Mouse (Mus musculus): ENCODE results near the gene Bean1.

GRCm38 (mm10) chr8:104123080-104123657 is 47.1 kb upstream of the Bean1 start:
- TF ChIP-seq POLR2A (IDR thresholded peaks at IDR 0.05; ENCODE audit: control insufficient read depth, extremely low read depth, insufficient read depth, low read length, poor library complexity) = no peak
- no peak for TF ChIP-seq CTCF (IDR thresholded peaks at IDR 0.05; ENCODE audit: borderline replicate concordance, control insufficient read depth, extremely low read depth, insufficient read depth, low read length, poor library complexity)

Measured in thymus, adult 2 months (tissue).